Comparison of ENCODE assay signal across 8 mouse cellular contexts in genomic region chr2:146221076-146221928, GRCm38 (mm10). TPM values are rescaled to one million over a fixed set of nuclear protein-coding genes. Genes with fewer than 3 reads are reported as not detected.
DNase-seq lines count a peak whose midpoint lies in the region; ATAC-seq and TF ChIP-seq lines count a peak whose summit lies in the region.

Gene Insm1 (plus strand): TSS chr2:146221921.

- H3K36me3 ChIP-seq in thymus, adult 2 months (ENCODE audit: control insufficient read depth, insufficient read depth, low read length): no peaks in the 10 kb centered on the region
- H3K36me3 ChIP-seq in forebrain, embryonic 16.5 days (ENCODE audit: control insufficient read depth, insufficient read depth): no peaks in the 10 kb centered on the region
- H3K36me3 ChIP-seq in kidney, embryonic 15.5 days: no peaks in the 10 kb centered on the region
- H3K36me3 ChIP-seq in liver, embryonic 11.5 days (ENCODE audit: control insufficient read depth, insufficient read depth, low read length): no peaks in the 10 kb centered on the region
- no peaks in the 10 kb centered on the region for H3K36me3 ChIP-seq in neural tube, embryonic 14.5 days (ENCODE audit: control insufficient read depth, insufficient read depth, low read length)

- peaks cover 40% of the 10 kb centered on the region for H3K27me3 ChIP-seq in thymus, adult 2 months (ENCODE audit: control insufficient read depth, insufficient read depth, low read length)
- H3K27me3 ChIP-seq in cerebellum, adult 2 months (ENCODE audit: control insufficient read depth, insufficient read depth, low read length): peaks cover 12% of the 10 kb centered on the region; the same call in 1 of the 2 replicates
- H3K27me3 ChIP-seq in forebrain, embryonic 16.5 days (replicated peaks; ENCODE audit: control insufficient read depth, insufficient read depth, low read length): no peaks in the 10 kb centered on the region
- peaks cover 95% of the 10 kb centered on the region for H3K27me3 ChIP-seq in kidney, embryonic 15.5 days
- H3K27me3 ChIP-seq in liver, embryonic 11.5 days (replicated peaks; ENCODE audit: control insufficient read depth, insufficient read depth, low read length): peaks cover 96% of the 10 kb centered on the region
- peaks cover 20% of the 10 kb centered on the region for H3K27me3 ChIP-seq in neural tube, embryonic 14.5 days (ENCODE audit: control insufficient read depth, insufficient read depth, low read length)

- DNase-seq in thymus, adult 2 months: no peak
- DNase-seq in thymus, adult 18-20 months: no peak
- DNase-seq in cerebellum, adult 2 months: peak; percentile 38 to 59
- peak; percentile 55 for DNase-seq in liver, embryonic 11.5 days (ENCODE audit: low spot score)

- peak within 1 kb of the TSS; percentile 98 for H3K9ac ChIP-seq in forebrain, embryonic 16.5 days (replicated peaks; ENCODE audit: low read depth, low read length)
- peak within 1 kb of the TSS; percentile 31; the same call in 1 of the 2 replicates for H3K9ac ChIP-seq in kidney, embryonic 15.5 days
- H3K9ac ChIP-seq in liver, embryonic 11.5 days (ENCODE audit: low read depth, low read length): no peak within 1 kb of the TSS
- H3K9ac ChIP-seq in neural tube, embryonic 14.5 days (replicated peaks; ENCODE audit: low read depth, low read length): peak within 1 kb of the TSS; percentile 87

- no peak for TF ChIP-seq POLR2A in thymus, adult 2 months (IDR thresholded peaks at IDR 0.05; ENCODE audit: control insufficient read depth, extremely low read depth, insufficient read depth, low read length, poor library complexity)
- TF ChIP-seq POLR2A in cerebellum, adult 2 months (IDR thresholded peaks at IDR 0.05; ENCODE audit: borderline replicate concordance, insufficient read depth, low read length): no peak

- no peak within 1 kb of the TSS for H3K27ac ChIP-seq in thymus, adult 2 months (ENCODE audit: control insufficient read depth, insufficient read depth, low read length)
- no peak within 1 kb of the TSS for H3K27ac ChIP-seq in cerebellum, adult 2 months (ENCODE audit: insufficient read depth, low read length)
- peak within 1 kb of the TSS; percentile 98 for H3K27ac ChIP-seq in forebrain, embryonic 16.5 days (ENCODE audit: low read length)
- H3K27ac ChIP-seq in kidney, embryonic 15.5 days: no peak within 1 kb of the TSS
- no peak within 1 kb of the TSS for H3K27ac ChIP-seq in liver, embryonic 11.5 days (ENCODE audit: low read depth, low read length)
- peak within 1 kb of the TSS; percentile 90 for H3K27ac ChIP-seq in neural tube, embryonic 14.5 days (ENCODE audit: low read depth, low read length)

- peaks cover 6% of the 10 kb centered on the region for H3K4me1 ChIP-seq in thymus, adult 2 months (replicated peaks; ENCODE audit: control insufficient read depth, insufficient read depth, low read length)
- H3K4me1 ChIP-seq in cerebellum, adult 2 months (ENCODE audit: control insufficient read depth, insufficient read depth, low read length): peaks cover 4% of the 10 kb centered on the region; the same call in 1 of the 2 replicates
- H3K4me1 ChIP-seq in forebrain, embryonic 16.5 days (replicated peaks; ENCODE audit: control insufficient read depth, insufficient read depth, low read length): peaks cover 59% of the 10 kb centered on the region
- peaks cover 54% of the 10 kb centered on the region for H3K4me1 ChIP-seq in kidney, embryonic 15.5 days
- peaks cover 25% of the 10 kb centered on the region for H3K4me1 ChIP-seq in liver, embryonic 11.5 days (replicated peaks; ENCODE audit: control insufficient read depth, insufficient read depth, low read length)
- peaks cover 18% of the 10 kb centered on the region; the same call in 1 of the 2 replicates for H3K4me1 ChIP-seq in neural tube, embryonic 14.5 days (ENCODE audit: control insufficient read depth, insufficient read depth, low read length)

- peak; percentile 62 for ATAC-seq in forebrain, embryonic 16.5 days
- ATAC-seq in kidney, embryonic 15.5 days (replicated peaks; ENCODE audit: low FRiP score): peak; percentile 70
- ATAC-seq in liver, embryonic 11.5 days (replicated peaks; ENCODE audit: low FRiP score): peak; percentile 71
- peak; percentile 69 for ATAC-seq in neural tube, embryonic 14.5 days (ENCODE audit: low read depth)
- ATAC-seq in monocyte, adult 5-6 weeks (replicated peaks; ENCODE audit: insufficient number of reproducible peaks, low FRiP score, low TSS enrichment, poor library complexity, severe bottlenecking): no peak

- no peaks in the 10 kb centered on the region for H3K9me3 ChIP-seq in forebrain, embryonic 16.5 days (ENCODE audit: control insufficient read depth, low read length)
- H3K9me3 ChIP-seq in kidney, embryonic 15.5 days (replicated peaks): no peaks in the 10 kb centered on the region
- no peaks in the 10 kb centered on the region for H3K9me3 ChIP-seq in liver, embryonic 11.5 days (ENCODE audit: control insufficient read depth, low read length)
- no peaks in the 10 kb centered on the region for H3K9me3 ChIP-seq in neural tube, embryonic 14.5 days (ENCODE audit: control insufficient read depth, low read length)

- H3K4me2 ChIP-seq in forebrain, embryonic 16.5 days (ENCODE audit: low read length): peak within 1 kb of the TSS; percentile 86
- peak within 1 kb of the TSS; percentile 98 for H3K4me2 ChIP-seq in kidney, embryonic 15.5 days
- H3K4me2 ChIP-seq in liver, embryonic 11.5 days: peak within 1 kb of the TSS; percentile 93
- H3K4me2 ChIP-seq in neural tube, embryonic 14.5 days (ENCODE audit: low read depth, low read length): peak within 1 kb of the TSS; percentile 91

- 2% methylated on average over 69 of the region's 86 CpGs for WGBS in thymus, adult 2 months
- WGBS in cerebellum, adult 2 months: under 1% methylated on average over 72 of the region's 86 CpGs
- WGBS in forebrain, embryonic 16.5 days: under 1% methylated on average over 82 of the region's 86 CpGs
- WGBS in kidney, embryonic 15.5 days: under 1% methylated on average over 79 of the region's 86 CpGs
- WGBS in liver, embryonic 11.5 days: 2% methylated on average over 73 of the region's 86 CpGs
- under 1% methylated on average over 68 of the region's 86 CpGs for WGBS in neural tube, embryonic 14.5 days

- TF ChIP-seq CTCF in thymus, adult 2 months (IDR thresholded peaks at IDR 0.05; ENCODE audit: borderline replicate concordance, control insufficient read depth, extremely low read depth, insufficient read depth, low read length, poor library complexity): no peak
- 0 out of 2 replicates have a peak, but pooled peaks have one; percentile 5 for TF ChIP-seq CTCF in cerebellum, adult 2 months (IDR thresholded peaks at IDR 0.05; ENCODE audit: borderline replicate concordance, insufficient read depth, low read depth, low read length)

- H3K4me3 ChIP-seq in thymus, adult 2 months (ENCODE audit: control insufficient read depth, insufficient read depth, low read length): peak within 1 kb of the TSS; percentile 33
- peak within 1 kb of the TSS; percentile 52 for H3K4me3 ChIP-seq in cerebellum, adult 2 months (replicated peaks; ENCODE audit: insufficient read depth, low read depth, low read length)
- H3K4me3 ChIP-seq in forebrain, embryonic 16.5 days (replicated peaks; ENCODE audit: low read length): peak within 1 kb of the TSS; percentile 91
- H3K4me3 ChIP-seq in kidney, embryonic 15.5 days (replicated peaks): peak within 1 kb of the TSS; percentile 55
- peak within 1 kb of the TSS; percentile 59 for H3K4me3 ChIP-seq in liver, embryonic 11.5 days (ENCODE audit: low read depth, low read length)
- H3K4me3 ChIP-seq in neural tube, embryonic 14.5 days (ENCODE audit: low read depth, low read length): peak within 1 kb of the TSS; percentile 71

RNA-seq across cellular contexts. Expression of gene Insm1, which starts in this region (rescaled TPM):
- polyA plus RNA-seq in thymus, adult 2 months (2012; rRNA removed): 9.9 and 14.5 TPM in 2 replicates
- polyA plus RNA-seq in cerebellum, adult 2 months (2012; rRNA removed): 0.65 and 0.74 TPM in 2 replicates
- polyA plus RNA-seq in forebrain, embryonic 16.5 days (2015; fragmentation: Nextera tagmentation; extraction: Ambion mirVana): 9.1 and 11.8 TPM in 2 replicates
- 0.05 and 0.16 TPM in 2 replicates for polyA plus RNA-seq in kidney, embryonic 15.5 days (2015; fragmentation: Nextera tagmentation; extraction: Ambion mirVana)
- not detected in 2 replicates for polyA plus RNA-seq in liver, embryonic 11.5 days (2014; fragmentation: Nextera tagmentation; extraction: Ambion mirVana)
- polyA plus RNA-seq in neural tube, embryonic 14.5 days (2014; fragmentation: Nextera tagmentation; extraction: Ambion mirVana): 1.4 and 1.8 TPM in 2 replicates
- not detected in 3 replicates for total RNA-seq in monocyte, adult 5-6 weeks (2017)

Comparison
In these comparisons a context has a peak if more than half of its experiments do, and no peak if none do; other contexts are left out.
1. Peak in DNase-seq and H3K4me3 ChIP-seq in cerebellum, adult 2 months; RNA of the gene not detected or under 1 TPM.
2. Peak in ATAC-seq, H3K4me3 ChIP-seq, H3K9ac ChIP-seq and H3K4me2 ChIP-seq in kidney, embryonic 15.5 days; RNA of the gene not detected or under 1 TPM.
3. Peak in DNase-seq, ATAC-seq, H3K4me3 ChIP-seq and H3K4me2 ChIP-seq in liver, embryonic 11.5 days; RNA of the gene not detected or under 1 TPM.
4. H3K27ac ChIP-seq: peak in forebrain, embryonic 16.5 days (single experiment) and neural tube, embryonic 14.5 days (single experiment); none in thymus, adult 2 months (single experiment), cerebellum, adult 2 months (single experiment), kidney, embryonic 15.5 days (single experiment) and liver, embryonic 11.5 days (single experiment).
5. H3K4me3 ChIP-seq: peak in every context shown above with its lines; median percentile 91 in forebrain, embryonic 16.5 days; 71 in neural tube, embryonic 14.5 days; 59 in liver, embryonic 11.5 days; 55 in kidney, embryonic 15.5 days; 52 in cerebellum, adult 2 months; 33 in thymus, adult 2 months.
6. Peak in every context shown above with its lines, with median percentiles within 50 percentile points of each other: H3K4me2 ChIP-seq.